Mouse (Mus musculus) megakaryocyte, embryonic 14.5 days (primary cell): ENCODE data around the gene N4bp2l2.

Experiments
- FLI1 ChIP-seq: IDR thresholded peaks from 2 replicates; pipeline ENCODE4 v1.6.1; 2012; ENCODE audit warnings: low read length, inconsistent platforms, mixed read lengths
- GATA1 ChIP-seq: IDR thresholded peaks from 3 replicates; pipeline ENCODE4 v1.6.1; 2012; ENCODE audit warnings: mixed read lengths, low read length, inconsistent platforms, borderline replicate concordance

GRCm38 (mm10) chr5:150566226-150566625 is 99.8 kb downstream of the N4bp2l2 start:
- TF ChIP-seq GATA1 (no peak), FLI1 (no peak)
